Mouse (Mus musculus) ES-Bruce4 (cell line): ENCODE measurements around the gene Lhx6.

ENCODE experiments used
- CTCF ChIP-seq: IDR thresholded peaks from one replicate; pipeline ENCODE4 v1.8.1; 2011; ENCODE audit warnings: low read depth, low read length
- EP300 ChIP-seq: IDR thresholded peaks from 2 replicates; pipeline ENCODE4 v1.6.1; 2011; ENCODE audit warnings: low read depth, low read length; ENCODE audit not compliant: insufficient read depth
- POLR2A ChIP-seq: IDR thresholded peaks from one replicate; pipeline ENCODE4 v1.8.1; 2011; ENCODE audit warnings: low read length; ENCODE audit not compliant: insufficient read depth

GRCm38 (mm10) chr2:36035413-36036081 is 69.7 kb downstream of the Lhx6 start:
- TF ChIP-seq CTCF = no peak
- no peak for TF ChIP-seq POLR2A
- no peak for TF ChIP-seq EP300
